Mouse (Mus musculus) E14TG2a.4 (cell line): Measurements from ENCODE around the gene Aff3.

Experiments used
- H3K27me3 ChIP-seq: 2 replicates; pipeline ENCODE4 v1.6.1; 2014; ENCODE audit warnings: low read length, control low read depth; ENCODE audit not compliant: insufficient read depth
- H3K36me3 ChIP-seq: 2 replicates; pipeline ENCODE4 v1.6.1; 2014; ENCODE audit warnings: low read length, control low read depth; ENCODE audit not compliant: insufficient read depth
- H3K4me1 ChIP-seq: replicated peaks from 2 replicates; pipeline ENCODE4 v1.6.1; 2014; ENCODE audit warnings: low read depth, low read length, control low read depth
- H3K4me3 ChIP-seq: replicated peaks from 2 replicates; pipeline ENCODE4 v1.5.1; 2014; ENCODE audit warnings: mild to moderate bottlenecking, low read length
- H3K9me3 ChIP-seq: 2 replicates; pipeline ENCODE4 v1.6.1; 2014; ENCODE audit warnings: low read length, control low read depth
- CTCF ChIP-seq: conservative IDR thresholded peaks from 2 replicates; pipeline ENCODE4 v1.5.1; 2014; ENCODE audit warnings: low read length
- NANOG ChIP-seq: IDR thresholded peaks from 2 replicates; pipeline ENCODE4 v1.6.1; 2014; ENCODE audit warnings: borderline replicate concordance, low read length, mixed read lengths
- POU5F1 ChIP-seq: IDR thresholded peaks from 2 replicates; pipeline ENCODE4 v1.6.1; 2014; ENCODE audit warnings: low read length, borderline replicate concordance

Gene Aff3

GRCm38 (mm10) chr1:38546696-38547095, 118.1 kb downstream of the Aff3 start:
- no peaks in the 10 kb centered on the region for H3K27me3 ChIP-seq
- H3K9me3 ChIP-seq, result no peaks in the 10 kb centered on the region
- no peaks in the 10 kb centered on the region for H3K36me3 ChIP-seq
- H3K4me3 ChIP-seq, result no peak overlapping the region
- no peaks in the 10 kb centered on the region for H3K4me1 ChIP-seq
- no peak for TF ChIP-seq NANOG
- TF ChIP-seq CTCF, result no peak
- no peak for TF ChIP-seq POU5F1

DNA sequence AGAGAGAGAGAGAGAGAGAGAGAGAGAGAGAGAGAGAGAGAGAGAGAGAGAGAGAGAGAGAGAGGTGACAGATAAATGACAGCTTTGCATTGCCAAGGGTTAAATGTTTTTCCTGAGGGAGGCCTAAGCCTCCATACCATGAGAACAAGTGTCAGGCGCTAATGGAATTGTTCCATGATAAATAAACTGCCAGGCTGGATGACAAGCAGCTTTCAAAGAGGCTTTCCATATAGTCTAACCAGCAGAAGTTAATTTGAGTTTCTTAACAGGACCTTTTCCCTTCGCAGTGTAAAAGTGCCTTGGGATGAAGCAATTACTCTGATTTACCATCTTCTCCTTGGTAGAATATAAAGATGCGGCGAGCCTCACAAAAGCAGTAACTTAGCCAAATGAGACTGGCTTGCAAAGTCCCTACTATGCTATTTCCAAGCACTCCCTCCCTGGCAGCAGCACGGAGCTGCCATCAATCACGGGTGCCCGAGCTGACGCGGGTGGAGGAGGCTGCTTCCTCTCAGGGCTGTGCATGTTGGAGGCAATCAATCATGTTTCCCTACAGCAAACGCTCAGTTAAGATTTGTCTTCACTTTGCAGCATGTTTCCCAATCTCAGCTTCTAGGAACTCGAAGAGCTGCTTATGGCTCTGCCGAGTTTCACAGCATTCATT, 119.3 kb downstream of the Aff3 start:
- Histone ChIP-seq H3K36me3 (no peaks in the 10 kb centered on the region), H3K4me1 (no peaks in the 10 kb centered on the region), H3K4me3 (no peak overlapping the region), H3K27me3 (no peaks in the 10 kb centered on the region), H3K9me3 (no peaks in the 10 kb centered on the region)
- no peak for TF ChIP-seq POU5F1
- TF ChIP-seq NANOG, result no peak
- no peak for TF ChIP-seq CTCF

DNA sequence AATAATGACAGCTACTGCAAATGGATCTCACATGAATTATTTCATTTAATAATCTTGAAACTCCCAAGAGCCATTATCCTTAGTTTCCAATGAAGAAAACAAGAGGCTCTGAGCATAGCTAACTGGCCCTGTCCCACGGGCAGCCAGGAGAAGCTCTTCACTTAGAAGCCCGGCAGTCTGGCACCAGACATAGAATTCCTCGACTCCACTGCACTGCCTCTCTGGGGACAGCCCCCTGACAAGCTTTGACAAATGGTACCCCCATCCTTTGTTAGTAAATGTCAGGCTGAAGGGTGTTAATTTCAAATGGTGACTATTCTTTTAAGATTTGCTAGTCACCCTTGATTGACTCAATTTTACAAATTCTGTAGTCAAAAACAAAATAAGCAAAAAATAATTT, 120.3 kb downstream of the Aff3 start:
- Histone ChIP-seq H3K4me1 (no peaks in the 10 kb centered on the region), H3K27me3 (no peaks in the 10 kb centered on the region), H3K36me3 (no peaks in the 10 kb centered on the region), H3K4me3 (no peak overlapping the region), H3K9me3 (no peaks in the 10 kb centered on the region)
- no peak for TF ChIP-seq POU5F1
- TF ChIP-seq CTCF, result no peak
- TF ChIP-seq NANOG, result no peak

DNA sequence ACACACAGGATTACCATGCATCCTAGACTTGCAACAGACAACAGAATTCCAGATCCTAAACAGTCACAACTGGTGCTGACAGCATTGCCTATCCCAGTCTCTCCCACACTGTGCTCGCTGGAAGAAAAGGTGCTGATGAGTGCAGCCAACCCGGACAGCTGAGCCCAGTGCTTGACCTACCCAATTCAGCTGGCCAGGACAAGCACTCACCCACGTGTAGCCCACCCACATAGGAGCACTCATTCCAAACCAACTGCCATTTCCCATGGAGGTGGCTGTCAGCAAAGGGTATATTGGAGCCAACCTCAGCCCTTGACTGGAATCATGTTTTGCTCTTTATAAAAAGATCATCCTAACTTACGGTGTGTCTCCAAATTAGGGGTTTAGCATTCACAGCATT, 123.2 kb downstream of the Aff3 start:
- Histone ChIP-seq H3K9me3 (no peaks in the 10 kb centered on the region), H3K36me3 (no peaks in the 10 kb centered on the region), H3K27me3 (no peaks in the 10 kb centered on the region), H3K4me3 (no peak overlapping the region), H3K4me1 (no peaks in the 10 kb centered on the region)
- TF ChIP-seq POU5F1, result no peak
- TF ChIP-seq NANOG, result no peak
- TF ChIP-seq CTCF, result no peak

GRCm38 (mm10) chr1:38536929-38537540, 127.7 kb downstream of the Aff3 start:
- H3K9me3 ChIP-seq, result no peaks in the 10 kb centered on the region
- no peaks in the 10 kb centered on the region for H3K4me1 ChIP-seq
- no peaks in the 10 kb centered on the region for H3K36me3 ChIP-seq
- no peaks in the 10 kb centered on the region for H3K27me3 ChIP-seq
- TF ChIP-seq NANOG, result no peak
- H3K4me3 ChIP-seq, result no peak overlapping the region

- Histone ChIP-seq H3K27me3 (no peaks in the 10 kb centered on the region), H3K9me3 (no peaks in the 10 kb centered on the region), H3K36me3 (no peaks in the 10 kb centered on the region), H3K4me1 (no peaks in the 10 kb centered on the region), H3K4me3 (no peak overlapping the region)
- TF ChIP-seq CTCF, result no peak
- no peak for TF ChIP-seq NANOG
- TF ChIP-seq POU5F1, result no peak
Measured at GRCm38 (mm10) chr1:38532581-38532980, 132.2 kb downstream of the Aff3 start.

DNA sequence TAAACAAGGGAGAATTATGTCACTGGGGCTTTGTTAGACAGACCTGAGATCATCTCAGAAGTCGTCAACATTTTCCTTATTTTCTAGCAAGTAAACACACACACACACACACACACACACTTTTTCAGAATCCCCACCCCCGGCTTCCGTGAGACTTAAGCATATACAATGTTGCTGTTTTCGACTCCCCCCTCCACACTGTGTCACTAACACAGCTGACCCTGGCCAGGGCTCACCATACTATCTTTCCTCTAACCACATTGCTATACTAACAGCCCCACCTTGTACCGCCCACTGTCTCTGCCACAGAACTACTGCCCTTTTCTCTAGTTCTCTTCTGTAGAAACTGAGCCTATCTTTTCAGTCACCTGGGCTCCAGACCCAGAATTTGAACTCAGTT, 136.1 kb downstream of the Aff3 start:
- Histone ChIP-seq H3K27me3 (no peaks in the 10 kb centered on the region), H3K4me1 (no peaks in the 10 kb centered on the region), H3K36me3 (no peaks in the 10 kb centered on the region), H3K9me3 (no peaks in the 10 kb centered on the region), H3K4me3 (no peak overlapping the region)
- no peak for TF ChIP-seq NANOG
- no peak for TF ChIP-seq CTCF
- no peak for TF ChIP-seq POU5F1

DNA sequence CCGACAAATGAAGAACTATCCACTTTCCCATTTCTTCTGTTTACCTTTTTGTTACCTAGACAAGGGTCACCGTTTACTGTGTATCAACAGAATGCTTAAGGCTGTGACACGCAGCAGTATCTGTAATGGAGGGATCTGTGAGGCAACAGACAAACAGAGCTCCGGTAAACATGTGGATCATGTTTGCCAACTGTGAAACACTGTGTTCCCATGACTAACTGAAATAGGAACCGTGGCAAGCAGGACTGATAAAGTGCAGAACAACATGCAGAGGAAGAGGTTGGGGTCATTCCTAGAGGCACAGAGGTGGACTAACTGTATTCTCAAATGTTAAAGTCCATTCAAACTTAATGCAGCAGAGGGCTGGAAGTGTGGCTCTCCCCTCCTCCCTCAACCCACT, 138.2 kb downstream of the Aff3 start:
- H3K9me3 ChIP-seq, result no peaks in the 10 kb centered on the region
- no peak for TF ChIP-seq NANOG
- TF ChIP-seq POU5F1, result no peak
- TF ChIP-seq CTCF, result no peak
- H3K4me3 ChIP-seq, result no peak overlapping the region
- H3K36me3 ChIP-seq, result no peaks in the 10 kb centered on the region
- no peaks in the 10 kb centered on the region for H3K4me1 ChIP-seq
- no peaks in the 10 kb centered on the region for H3K27me3 ChIP-seq

- Histone ChIP-seq H3K4me1 (no peaks in the 10 kb centered on the region), H3K4me3 (no peak overlapping the region), H3K36me3 (no peaks in the 10 kb centered on the region), H3K27me3 (no peaks in the 10 kb centered on the region), H3K9me3 (no peaks in the 10 kb centered on the region)
- TF ChIP-seq CTCF (no peak), POU5F1 (no peak), NANOG (no peak)
Measured at GRCm38 (mm10) chr1:38521651-38522050, 143.1 kb downstream of the Aff3 start.
